Mouse (Mus musculus) liver, adult 2 months (tissue): ENCODE data around the gene Zfp324.

Experiments used
- CTCF ChIP-seq: fragments of 200-500 bp; IDR thresholded peaks from 2 replicates; pipeline ENCODE4 v1.5.1; 2011; ENCODE audit warnings: low read depth, low read length, control low read depth
- POLR2A ChIP-seq: fragments of 200-500 bp; IDR thresholded peaks from 2 replicates; pipeline ENCODE4 v1.6.1; 2011; ENCODE audit warnings: low read length, control low read depth; ENCODE audit not compliant: insufficient read depth; ENCODE audit errors: extremely low read depth

- TF ChIP-seq CTCF (no peak), POLR2A (no peak)
Observed at GRCm38 (mm10) chr7:12926316-12926715, 39.3 kb upstream of the Zfp324 start.
